Mouse (Mus musculus) liver, embryonic 16.5 days (tissue): ENCODE data around the gene Fnip1. TPM values are rescaled to one million over a fixed set of nuclear protein-coding genes. Genes with fewer than 3 reads are reported as not detected.
"Not testable (repeated sequence)": the region's sequence is repeated elsewhere in the genome, so short reads cannot be mapped to it uniquely, and the experiment has no call there.

Experiments
- ATAC-seq: fragments of 200-750 bp; cut with Nextera tagmentation; 2 replicates; pipeline ENCODE4 v1.8.0; 2017; ENCODE audit warnings: low read depth, mild to moderate bottlenecking, moderate number of reproducible peaks, moderate library complexity
- H3K27ac ChIP-seq: fragments of 300-500 bp; sonication (generic); 2 replicates; pipeline ENCODE4 v1.5.1; 2014; ENCODE audit warnings: mild to moderate bottlenecking, low read length
- H3K27me3 ChIP-seq: fragments of 300-500 bp; sonication (generic); 2 replicates; pipeline ENCODE4 v1.6.1; 2014; ENCODE audit warnings: low read depth, low read length, mixed read lengths; ENCODE audit not compliant: control insufficient read depth, insufficient read depth
- H3K36me3 ChIP-seq: fragments of 300-500 bp; sonication (generic); 2 replicates; pipeline ENCODE4 v1.6.1; 2014; ENCODE audit warnings: mild to moderate bottlenecking; ENCODE audit not compliant: control insufficient read depth, insufficient read depth
- H3K4me1 ChIP-seq: fragments of 300-500 bp; sonication (generic); 2 replicates; pipeline ENCODE4 v1.6.1; 2014; ENCODE audit warnings: low read depth, low read length, mixed read lengths; ENCODE audit not compliant: control insufficient read depth
- H3K4me2 ChIP-seq: fragments of 300-500 bp; sonication (generic); 2 replicates; pipeline ENCODE4 v1.6.1; 2014; ENCODE audit warnings: low read depth, low read length, mixed read lengths
- H3K4me3 ChIP-seq: fragments of 300-500 bp; sonication (generic); 2 replicates; pipeline ENCODE4 v1.5.1; 2014; ENCODE audit warnings: low read depth, mild to moderate bottlenecking, low read length
- H3K9ac ChIP-seq: fragments of 300-500 bp; sonication (generic); 2 replicates; pipeline ENCODE4 v1.6.1; 2014; ENCODE audit warnings: low read depth, low read length
- H3K9me3 ChIP-seq: fragments of 300-500 bp; sonication (generic); replicated peaks from 2 replicates; pipeline ENCODE4 v1.6.1; 2016; ENCODE audit warnings: low read length; ENCODE audit not compliant: control insufficient read depth
- WGBS: fragments of 180-500 bp; shearing (Covaris S2); extraction: QIAGEN DNeasy Blood & Tissue Kit; methylation state at CpG from one replicate; pipeline ENCODE4 v1.1.7; 2014; ENCODE audit not compliant: insufficient replicate concordance; 5-methylcytosine and 5-hydroxymethylcytosine counted together
- polyA plus RNA-seq: library from polyadenylated mRNA; unstranded; fragments of >200 nt; fragmentation: Nextera tagmentation; extraction: Ambion mirVana; gene quantifications from 2 replicates; pipeline ENCODE4 v1.2.1, GENCODE M21; 2015

The Fnip1 gene
- polyA plus RNA-seq, 1 experiment from 2014 or later, result 5.3 TPM

DNA sequence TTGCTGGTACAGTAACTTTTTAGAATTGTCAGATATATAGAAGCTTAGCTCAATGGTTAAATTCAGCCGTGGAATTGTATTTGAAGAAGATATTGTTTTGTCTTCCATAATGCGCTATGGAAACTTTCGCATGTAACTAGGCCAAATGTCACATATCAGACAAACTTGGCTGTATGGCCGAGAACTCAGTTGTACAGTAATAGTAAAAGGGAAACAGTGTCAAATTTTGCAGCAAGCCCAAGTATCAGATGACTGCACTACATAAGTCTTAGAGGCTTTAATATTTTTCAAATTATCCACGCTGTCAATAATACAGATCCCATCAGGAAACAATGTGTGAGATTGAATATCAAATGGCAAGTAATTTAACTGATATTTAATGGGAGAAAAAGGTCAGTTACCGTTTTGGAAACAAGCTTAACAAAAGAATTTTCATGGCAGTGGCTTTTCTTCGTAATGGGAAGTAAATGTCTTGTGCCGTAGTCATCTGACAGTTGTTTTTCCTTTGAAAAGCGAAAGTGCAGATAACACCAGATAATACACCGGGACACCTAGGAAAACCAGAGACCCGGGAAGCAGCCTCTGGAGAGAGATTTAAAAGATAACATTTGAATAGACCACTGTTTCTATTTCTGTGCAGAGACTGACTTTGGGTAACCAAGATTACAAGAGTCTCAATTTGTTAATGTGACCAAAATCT is 1.1 kb downstream of the Fnip1 start:
- H3K9ac ChIP-seq, result peak overlapping the region; percentile 94
- 6% methylated on average over 11 of the region's 11 CpGs for WGBS
- H3K27me3 ChIP-seq, result no peaks in the 10 kb centered on the region
- H3K4me1 ChIP-seq, result peaks cover 8% of the 10 kb centered on the region
- ATAC-seq, result no peak
- no peaks in the 10 kb centered on the region for H3K36me3 ChIP-seq
- peak overlapping the region; percentile 63 for H3K4me2 ChIP-seq
- H3K27ac ChIP-seq, result peak overlapping the region; percentile 87; the same call in 1 of the 2 replicates
- H3K4me3 ChIP-seq, result peak overlapping the region; percentile 82
- H3K9me3 ChIP-seq, result no peaks in the 10 kb centered on the region

- no peaks in the 10 kb centered on the region for H3K9me3 ChIP-seq
- peak overlapping the region; percentile 82 for H3K4me3 ChIP-seq
- no peaks in the 10 kb centered on the region for H3K27me3 ChIP-seq
- no peak for ATAC-seq
- peak overlapping the region; percentile 94 for H3K9ac ChIP-seq
- 43% methylated on average over 3 of the region's 3 CpGs for WGBS
- H3K36me3 ChIP-seq, result no peaks in the 10 kb centered on the region
- H3K27ac ChIP-seq, result no peak overlapping the region
- peaks cover 8% of the 10 kb centered on the region for H3K4me1 ChIP-seq
- peak overlapping the region; percentile 63 for H3K4me2 ChIP-seq
Measured at GRCm38 (mm10) chr11:54439691-54440029, 1.7 kb downstream of the Fnip1 start.

- H3K4me1 ChIP-seq, H3K9ac ChIP-seq, H3K27me3 ChIP-seq, H3K4me3 ChIP-seq, H3K27ac ChIP-seq, H3K36me3 ChIP-seq, ATAC-seq, H3K4me2 ChIP-seq, H3K9me3 ChIP-seq: not testable (repeated sequence)
- WGBS, result 74% methylated on average over 3 of the region's 3 CpGs
Measured at GRCm38 (mm10) chr11:54450757-54451156, 12.8 kb downstream of the Fnip1 start.

- H3K9me3 ChIP-seq, result no peaks in the 10 kb centered on the region
- no peak for ATAC-seq
- WGBS, result 54% methylated on average over 1 of the region's 1 CpGs
- no peaks in the 10 kb centered on the region for H3K4me1 ChIP-seq
- no peak overlapping the region for H3K4me3 ChIP-seq
- no peak overlapping the region for H3K4me2 ChIP-seq
- no peaks in the 10 kb centered on the region for H3K27me3 ChIP-seq
- H3K27ac ChIP-seq, result no peak overlapping the region
- H3K9ac ChIP-seq, result no peak overlapping the region
- H3K36me3 ChIP-seq, result no peaks in the 10 kb centered on the region
Measured at GRCm38 (mm10) chr11:54454516-54454915, 16.5 kb downstream of the Fnip1 start.

GRCm38 (mm10) chr11:54456875-54457274 is 18.9 kb downstream of the Fnip1 start:
- H3K9me3 ChIP-seq, result no peaks in the 10 kb centered on the region
- no peak overlapping the region for H3K4me2 ChIP-seq
- no peak overlapping the region for H3K9ac ChIP-seq
- H3K36me3 ChIP-seq, result no peaks in the 10 kb centered on the region
- H3K27me3 ChIP-seq, result no peaks in the 10 kb centered on the region
- ATAC-seq, result no peak
- no peak overlapping the region for H3K27ac ChIP-seq
- H3K4me3 ChIP-seq, result no peak overlapping the region
- no peaks in the 10 kb centered on the region for H3K4me1 ChIP-seq
- 63% methylated on average over 2 of the region's 2 CpGs for WGBS

DNA sequence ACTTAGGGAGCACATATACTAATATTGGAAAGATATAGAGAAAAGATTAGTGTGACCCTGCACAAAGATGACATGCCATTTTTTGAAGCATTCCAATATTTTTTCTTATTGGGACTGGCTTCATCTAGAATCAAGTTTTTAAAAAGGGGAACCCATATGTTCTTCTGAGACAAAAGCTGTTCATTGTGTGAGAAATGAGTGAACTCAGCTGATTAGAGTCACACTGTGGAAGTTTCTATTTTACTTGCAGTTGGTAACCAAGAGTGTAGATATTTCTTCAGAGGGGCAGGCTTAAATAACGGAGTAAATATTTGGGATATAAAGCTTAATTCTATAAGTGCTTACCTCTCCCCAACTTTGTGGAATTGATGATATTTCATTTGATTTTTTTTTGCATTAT is 20.2 kb downstream of the Fnip1 start:
- H3K36me3 ChIP-seq, result no peaks in the 10 kb centered on the region
- no peaks in the 10 kb centered on the region for H3K9me3 ChIP-seq
- H3K27ac ChIP-seq, result no peak overlapping the region
- ATAC-seq, result no peak
- WGBS, result 73% methylated on average over 1 of the region's 1 CpGs
- no peak overlapping the region for H3K4me2 ChIP-seq
- H3K4me3 ChIP-seq, result no peak overlapping the region
- no peaks in the 10 kb centered on the region for H3K27me3 ChIP-seq
- no peaks in the 10 kb centered on the region for H3K4me1 ChIP-seq
- no peak overlapping the region for H3K9ac ChIP-seq

DNA sequence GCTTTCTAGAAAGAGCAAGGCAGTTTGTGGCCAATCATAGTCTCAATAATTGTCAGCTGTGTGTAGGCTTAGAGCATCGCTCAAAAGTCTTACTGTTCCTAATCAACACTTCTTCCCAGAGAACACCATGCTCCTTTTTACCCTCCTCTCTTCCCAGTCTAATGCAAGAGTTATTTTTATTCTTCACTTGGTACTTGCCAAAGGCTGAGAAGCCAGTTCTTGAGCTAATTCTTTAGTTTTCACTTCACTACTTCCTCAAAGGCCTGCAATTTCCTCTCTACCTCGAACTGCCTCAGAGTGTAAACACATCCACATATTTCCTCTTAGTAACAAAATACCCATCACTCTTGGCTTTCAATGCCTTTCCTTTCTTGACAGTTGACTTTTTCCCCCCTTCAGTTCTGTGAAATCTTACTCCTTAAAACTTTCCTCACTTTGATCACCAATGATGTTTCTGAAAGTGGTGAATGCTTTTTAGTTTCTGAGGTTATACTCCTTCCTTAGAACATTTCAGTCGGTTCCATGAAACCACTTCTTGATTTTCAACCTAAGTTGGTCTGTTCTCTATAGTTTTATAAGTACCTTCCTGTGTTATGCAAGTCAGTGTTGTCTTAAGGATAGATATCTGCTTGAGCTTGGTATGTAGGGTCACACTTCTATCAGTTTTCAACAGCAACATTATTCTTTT is 26.7 kb downstream of the Fnip1 start:
- WGBS, result 18% methylated on average over 3 of the region's 3 CpGs
- Histone ChIP-seq H3K4me2 (0 out of 2 replicates have a peak overlapping the region, but pooled peaks have one; percentile 19), H3K4me3 (no peak overlapping the region), H3K27ac (peak overlapping the region; percentile 52), H3K36me3 (no peaks in the 10 kb centered on the region), H3K9me3 (no peaks in the 10 kb centered on the region), H3K27me3 (no peaks in the 10 kb centered on the region), H3K9ac (no peak overlapping the region), H3K4me1 (peaks cover 12% of the 10 kb centered on the region)
- ATAC-seq, result no peak

- H3K4me3 ChIP-seq, result no peak overlapping the region
- WGBS, result 82% methylated on average over 4 of the region's 4 CpGs
- no peaks in the 10 kb centered on the region for H3K9me3 ChIP-seq
- H3K4me2 ChIP-seq, result no peak overlapping the region
- H3K9ac ChIP-seq, result no peak overlapping the region
- no peak for ATAC-seq
- H3K36me3 ChIP-seq, result peaks cover 6% of the 10 kb centered on the region
- H3K4me1 ChIP-seq, result peaks cover 9% of the 10 kb centered on the region
- H3K27ac ChIP-seq, result no peak overlapping the region
- no peaks in the 10 kb centered on the region for H3K27me3 ChIP-seq
Measured at GRCm38 (mm10) chr11:54472231-54472630, 34.2 kb downstream of the Fnip1 start.

- Histone ChIP-seq H3K4me3 (no peak overlapping the region), H3K27ac (no peak overlapping the region), H3K36me3 (peaks cover 8% of the 10 kb centered on the region), H3K4me1 (no peaks in the 10 kb centered on the region), H3K9ac (no peak overlapping the region), H3K27me3 (no peaks in the 10 kb centered on the region), H3K9me3 (no peaks in the 10 kb centered on the region), H3K4me2 (no peak overlapping the region)
- WGBS, result 81% methylated on average over 1 of the region's 1 CpGs
- ATAC-seq, result no peak
Measured at GRCm38 (mm10) chr11:54478414-54478813, 40.4 kb downstream of the Fnip1 start.
